Mouse (Mus musculus) heart, adult 18-20 months (tissue): ENCODE measurements at regions not wholly inside any gene's neighbourhood (a gene's known extent, or its start where the extent isn't known, plus 50 kb on each side); places are given as distances from the start of the nearest gene placed in this dataset.

Source experiments
- DNase-seq, 2 experiments: peaks; one replicate each; pipeline ENCODE4 v3.0.0; 2021 to 2022; ENCODE audit warnings: mixed read lengths in 1 of 2

GRCm38 (mm10) chr16:54440932-54441331 is 856.9 kb downstream of the Zpld1 start:
- DNase-seq, result no peak

GRCm38 (mm10) chr16:54406638-54407037 is 891.1 kb downstream of the Zpld1 start:
- no peak for DNase-seq

GRCm38 (mm10) chr16:54384019-54384418 is 913.8 kb downstream of the Zpld1 start:
- no peak for DNase-seq

- no peak for DNase-seq
Measured at GRCm38 (mm10) chr16:54374990-54375389, 922.8 kb downstream of the Zpld1 start.

- DNase-seq, result peak; percentile 27 to 49
Measured at GRCm38 (mm10) chr16:54354423-54354822, 943.4 kb downstream of the Zpld1 start.

GRCm38 (mm10) chr16:54348814-54349213 is 949.0 kb downstream of the Zpld1 start:
- DNase-seq, result no peak

- DNase-seq, result no peak
Measured at GRCm38 (mm10) chr16:54346086-54346789, 951.5 kb downstream of the Zpld1 start.
